Mouse (Mus musculus) G1E-ER4 (cell line): Measurements from ENCODE around the gene Crygb. TPM values are rescaled to one million over a fixed set of nuclear protein-coding genes. Genes with fewer than 3 reads are reported as not detected.
"Not testable (repeated sequence)": the region's sequence is repeated elsewhere in the genome, so short reads cannot be mapped to it uniquely, and the experiment has no call there.

Experiments used
- GATA1 ChIP-seq: IDR thresholded peaks from one replicate; pipeline ENCODE4 v1.8.0; 2012; ENCODE audit warnings: low read length, inconsistent platforms
- polyA plus RNA-seq: library from polyadenylated mRNA; stranded (reverse); fragments of >175 nt; gene quantifications from 2 replicates; pipeline ENCODE4 v1.2.3, GENCODE M21; 2012

Crygb gene
- polyA plus RNA-seq, 1 experiment: not detected

DNA sequence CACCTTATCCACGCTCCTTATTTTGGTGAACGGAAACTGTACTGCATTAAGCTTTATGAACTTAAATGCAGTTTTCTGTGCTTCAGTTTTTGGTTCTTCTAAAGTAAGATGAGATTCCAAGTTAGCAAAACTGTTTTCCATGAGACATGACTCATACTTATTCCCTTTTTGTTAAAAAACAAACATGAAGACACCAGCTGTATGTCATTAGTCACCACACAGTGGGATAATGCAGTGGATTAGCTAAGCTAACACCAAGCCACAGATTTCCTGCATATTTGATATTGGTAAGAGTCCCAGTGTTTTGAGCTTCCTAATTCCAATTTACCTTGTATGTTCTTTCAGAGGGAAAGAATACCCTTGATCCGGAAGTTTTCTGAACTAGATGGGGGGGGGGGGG lies 9.5 kb upstream of the Crygb start:
- TF ChIP-seq GATA1: no peak

DNA sequence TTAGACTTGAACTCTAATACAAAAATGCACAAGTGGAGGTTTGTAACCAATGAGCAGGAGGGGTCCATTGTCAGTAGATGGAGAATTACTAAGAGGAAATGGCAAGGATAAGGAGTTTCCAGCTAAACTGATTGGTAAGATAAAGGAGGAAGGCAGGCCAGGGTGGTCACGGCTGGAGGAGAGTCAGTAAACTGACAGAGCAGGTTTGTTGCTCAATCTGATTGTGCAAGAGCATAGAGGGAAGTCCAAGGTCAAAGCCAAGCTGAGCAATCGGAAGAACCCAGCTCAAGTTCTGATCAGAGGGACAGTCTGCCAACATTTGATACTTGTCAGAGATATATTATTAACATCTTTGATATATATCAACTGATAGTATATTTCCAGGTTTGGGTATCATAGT lies 8.3 kb upstream of the Crygb start:
- no peak for TF ChIP-seq GATA1

DNA sequence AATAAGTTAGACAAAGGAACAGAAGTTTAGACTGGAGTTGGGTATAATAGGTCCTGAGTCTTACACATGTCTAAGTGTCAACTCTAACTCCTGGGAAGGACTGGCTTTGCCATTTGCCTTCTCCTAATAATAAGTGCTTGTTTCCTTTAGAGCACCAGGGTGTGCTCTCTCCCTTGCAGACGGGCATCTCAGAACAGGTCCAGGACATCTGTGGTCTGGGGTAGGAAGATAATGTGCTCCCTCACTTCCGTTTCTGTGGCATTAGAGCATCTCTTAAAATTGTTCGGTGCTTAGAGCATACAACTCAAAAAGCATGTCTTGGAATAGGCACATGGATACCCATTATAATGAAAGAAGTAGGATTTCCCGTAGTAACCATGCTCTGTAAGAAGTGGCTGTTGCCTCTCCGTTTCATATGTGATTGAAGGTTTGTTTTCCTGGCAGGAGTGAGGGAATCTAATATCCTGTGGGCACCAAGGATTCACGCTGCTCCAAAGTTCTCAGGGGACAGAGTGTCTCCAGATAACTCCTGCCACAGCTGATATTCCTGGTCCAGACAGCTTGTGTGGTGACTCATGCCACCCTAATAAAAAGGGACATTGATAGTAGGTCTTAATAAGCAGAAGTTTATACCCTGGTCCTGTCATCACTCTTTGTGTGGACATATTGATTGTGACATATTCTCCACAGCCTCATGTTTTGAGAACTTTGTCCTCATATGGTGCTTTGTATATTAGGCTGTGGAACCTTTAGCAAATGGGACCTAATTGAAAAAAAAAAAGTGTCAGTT lies 6.7 kb upstream of the Crygb start:
- TF ChIP-seq GATA1: no peak

DNA sequence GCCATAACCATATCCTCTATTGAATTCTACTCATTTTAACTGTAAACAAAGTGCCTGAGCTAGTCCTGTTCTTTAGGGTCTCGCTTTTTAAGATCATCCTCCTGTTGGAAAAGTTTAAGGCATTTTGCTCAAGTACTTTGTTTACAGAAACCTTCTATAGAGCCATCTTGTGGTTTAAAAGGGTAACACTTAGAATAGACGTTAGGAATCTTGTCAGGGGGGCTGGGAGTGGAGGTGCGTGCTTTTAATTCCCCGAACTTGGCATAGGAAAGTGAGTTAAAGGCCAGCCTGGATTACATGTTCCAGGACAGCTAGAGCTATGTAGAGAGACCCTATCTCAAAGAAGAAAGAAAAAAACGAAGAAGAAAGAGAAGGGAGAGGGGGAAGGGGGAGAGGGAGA lies 6.5 kb downstream of the Crygb start:
- TF ChIP-seq GATA1: no peak

DNA sequence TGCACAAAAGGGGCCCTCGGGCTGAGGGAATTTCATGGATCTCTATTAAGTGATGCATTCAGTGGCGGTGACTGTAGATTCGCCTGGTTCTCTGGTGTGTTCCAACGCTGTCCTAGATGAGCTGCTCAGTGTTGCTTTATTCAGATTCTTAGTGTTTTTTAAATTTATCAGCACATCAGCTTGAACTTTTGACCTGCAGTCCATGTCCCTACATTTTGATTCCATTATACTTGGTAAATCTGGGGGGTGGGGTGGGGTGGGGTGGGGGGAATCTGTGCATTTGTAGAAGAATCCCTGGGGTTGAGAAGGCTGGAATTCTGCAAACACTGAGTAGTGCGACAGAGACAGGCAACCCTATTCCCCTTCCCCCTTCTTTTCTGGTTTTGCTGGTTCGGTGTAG lies 8.5 kb downstream of the Crygb start, which contains the start of gene Crygc:
Gene Crygc (minus strand): TSS at position 101 of the 400 bp plus-strand sequence.
- TF ChIP-seq GATA1: no peak

DNA sequence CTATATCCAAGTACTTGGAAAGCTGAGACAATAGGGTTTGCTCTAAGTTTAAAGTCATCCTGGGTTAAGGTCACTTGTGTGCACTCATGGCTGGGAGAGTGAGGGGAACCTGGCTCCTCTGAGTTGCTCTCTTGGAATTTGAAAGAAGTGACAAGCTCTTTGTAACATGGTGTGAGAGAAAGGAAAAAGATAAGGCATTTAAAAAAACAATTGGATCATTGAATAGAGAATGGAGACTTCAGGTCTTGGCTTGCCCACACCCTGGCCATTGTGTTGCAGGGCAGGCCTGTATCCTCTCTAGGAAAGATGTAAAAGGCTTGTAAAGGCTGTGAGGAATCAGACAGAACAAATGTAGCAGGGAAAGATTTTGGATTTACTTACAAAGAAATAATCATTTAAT lies 14.2 kb downstream of the Crygb start:
- no peak for TF ChIP-seq GATA1

DNA sequence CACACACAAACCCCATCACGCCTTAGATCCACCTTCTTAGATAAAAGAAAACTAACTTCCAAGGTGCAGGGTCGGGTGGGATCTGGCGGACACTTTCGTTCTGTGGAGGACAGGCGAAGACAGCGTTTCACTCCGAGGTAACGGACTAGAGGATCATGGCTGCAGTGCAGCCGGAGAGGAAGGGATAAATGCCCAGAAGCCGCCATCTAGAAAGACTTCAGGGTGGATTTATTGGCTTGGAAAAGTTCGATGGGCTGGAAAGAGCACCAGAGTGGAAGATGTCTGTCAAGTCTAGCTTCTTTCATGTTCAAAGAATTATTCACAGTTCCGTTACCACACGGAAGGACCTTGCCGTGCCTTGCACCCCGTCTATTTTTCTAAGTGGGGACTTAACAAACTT lies 17.9 kb downstream of the Crygb start:
- TF ChIP-seq GATA1: no peak

DNA sequence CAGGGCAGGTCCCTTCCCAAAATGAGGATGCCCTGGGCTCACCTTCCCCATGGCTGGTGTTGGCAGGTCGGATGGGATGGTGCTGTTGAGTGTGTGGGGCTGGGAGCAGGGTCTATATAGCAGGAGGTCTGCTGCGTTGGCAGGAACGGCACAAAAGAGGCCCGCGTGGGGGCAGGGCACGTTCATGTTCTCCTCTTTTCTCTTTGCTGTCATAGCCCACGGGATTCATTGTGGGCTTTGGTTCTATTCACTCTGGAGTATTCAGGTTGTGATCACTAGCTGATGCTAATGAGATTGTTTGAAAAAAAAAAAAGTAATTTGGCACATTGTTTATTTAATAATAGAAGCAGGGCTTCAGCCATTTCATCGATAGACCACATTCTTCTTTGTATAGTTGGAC lies 18.7 kb downstream of the Crygb start, which contains the start of gene Crygd:
Gene Crygd (minus strand): TSS at position 101 of the 400 bp plus-strand sequence.
- TF ChIP-seq GATA1: no peak

DNA sequence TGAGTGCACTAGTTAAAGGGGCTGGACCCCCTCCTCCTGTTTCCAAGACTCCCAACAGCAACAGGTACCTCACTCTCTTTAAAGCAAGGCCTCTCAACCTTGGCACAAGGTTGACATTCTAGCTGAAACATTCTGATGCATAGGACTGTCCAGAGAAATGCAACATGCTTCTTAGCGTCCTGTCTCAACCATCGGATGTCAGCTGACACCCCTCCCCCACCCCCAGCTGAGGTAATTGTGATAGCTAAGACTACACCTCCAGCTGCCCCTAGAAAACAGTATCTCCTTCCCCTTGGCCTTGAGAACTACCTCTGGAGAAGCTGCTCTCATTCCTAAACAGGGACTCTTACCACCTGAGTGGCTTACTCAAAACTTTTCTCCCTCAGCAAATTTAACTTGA lies 29.9 kb downstream of the Crygb start:
- no peak for TF ChIP-seq GATA1

DNA sequence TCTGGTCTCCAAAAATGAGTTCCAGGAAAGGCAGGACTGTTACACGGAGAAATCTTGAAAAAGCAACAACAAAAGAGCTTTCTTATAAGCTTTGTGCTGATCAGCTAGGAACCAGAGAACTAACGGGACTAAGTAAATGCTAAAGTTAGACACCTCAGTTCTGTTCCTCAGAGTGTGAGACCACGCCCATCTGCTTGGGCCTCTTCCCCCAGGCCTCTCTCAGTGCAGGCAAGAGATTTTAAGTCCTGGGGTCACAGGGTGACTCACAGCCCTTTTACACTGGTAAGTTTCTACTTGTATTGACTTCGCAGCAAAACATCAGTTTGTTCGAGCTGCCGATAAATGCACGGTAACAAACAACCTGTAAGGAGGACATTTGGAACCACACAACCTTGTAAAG lies 30.4 kb downstream of the Crygb start:
- TF ChIP-seq GATA1: no peak

DNA sequence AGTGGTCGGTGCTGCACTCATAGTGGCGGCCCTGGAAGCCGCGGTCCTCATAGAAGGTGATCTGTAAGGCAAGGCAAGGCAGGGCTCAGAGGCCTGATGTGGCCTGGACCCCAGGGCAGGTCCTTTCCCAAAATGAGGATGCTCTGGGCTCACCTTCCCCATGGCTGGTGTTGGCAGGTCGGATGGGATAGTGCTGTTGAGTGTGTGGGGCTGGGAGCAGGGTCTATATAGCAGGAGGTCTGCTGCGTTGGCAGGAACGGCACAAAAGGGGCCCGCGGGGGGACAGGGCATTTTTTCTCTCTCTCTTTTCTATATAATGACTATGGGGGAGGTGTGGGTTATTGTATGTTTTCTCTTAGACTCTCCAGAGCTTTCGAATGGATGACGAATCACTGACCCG lies 31.1 kb downstream of the Crygb start, which contains the start of gene Cryge:
Gene Cryge (minus strand): TSS at position 198 of the 400 bp plus-strand sequence.
- not testable (repeated sequence) for TF ChIP-seq GATA1

DNA sequence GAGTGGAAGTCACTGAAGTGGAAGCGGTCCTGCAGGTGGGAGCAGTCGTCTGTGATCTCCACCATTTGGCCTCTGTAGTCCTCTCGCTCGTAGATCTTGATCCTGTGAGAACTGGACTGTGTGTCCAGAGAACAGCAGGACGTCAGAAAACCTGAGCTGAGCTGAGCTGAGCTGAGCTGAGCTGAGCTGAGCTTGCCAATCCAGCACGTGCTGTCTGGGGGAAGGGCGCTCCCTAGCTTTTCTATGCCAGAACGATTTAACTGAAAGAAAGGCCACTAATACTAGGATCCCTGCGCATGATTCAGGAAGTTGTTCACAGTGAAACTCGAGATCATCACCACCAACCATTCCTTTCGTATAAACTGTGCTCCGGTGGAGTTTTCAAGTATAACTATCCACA lies 33.3 kb downstream of the Crygb start:
- TF ChIP-seq GATA1: no peak

DNA sequence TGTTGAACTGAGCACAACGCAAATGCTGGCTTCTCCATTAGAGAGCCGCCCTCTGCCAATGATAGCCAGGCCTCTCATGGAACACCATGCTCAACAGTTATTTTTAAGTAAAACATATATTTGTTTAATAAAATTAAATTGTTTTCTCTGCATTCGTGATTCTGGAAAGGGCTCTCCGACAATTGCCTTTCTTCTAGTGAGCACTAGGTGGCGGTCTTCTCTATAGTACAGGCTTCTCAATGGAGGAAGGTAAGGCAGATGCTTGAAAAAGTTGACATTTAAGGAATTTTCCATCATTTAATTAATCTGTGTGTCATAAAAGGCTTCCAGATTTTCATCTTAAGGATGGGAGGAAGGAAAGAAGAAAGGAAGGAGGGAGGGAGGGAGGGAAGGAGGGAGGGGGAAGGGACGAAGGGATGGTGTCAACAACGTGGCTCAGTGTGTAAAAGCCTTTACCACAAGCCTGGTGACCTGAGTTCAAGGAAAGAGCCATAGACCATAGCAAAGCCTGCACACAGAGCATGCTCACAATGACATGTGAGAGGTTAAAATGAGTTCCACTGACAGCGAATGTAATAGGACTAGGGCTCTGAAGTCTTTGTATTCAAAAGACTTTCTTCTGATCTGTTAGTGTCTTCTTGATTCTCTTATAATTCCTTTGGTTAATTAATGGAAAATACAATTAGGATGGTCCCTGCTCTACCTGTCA lies 35.5 kb downstream of the Crygb start:
- TF ChIP-seq GATA1: no peak

DNA sequence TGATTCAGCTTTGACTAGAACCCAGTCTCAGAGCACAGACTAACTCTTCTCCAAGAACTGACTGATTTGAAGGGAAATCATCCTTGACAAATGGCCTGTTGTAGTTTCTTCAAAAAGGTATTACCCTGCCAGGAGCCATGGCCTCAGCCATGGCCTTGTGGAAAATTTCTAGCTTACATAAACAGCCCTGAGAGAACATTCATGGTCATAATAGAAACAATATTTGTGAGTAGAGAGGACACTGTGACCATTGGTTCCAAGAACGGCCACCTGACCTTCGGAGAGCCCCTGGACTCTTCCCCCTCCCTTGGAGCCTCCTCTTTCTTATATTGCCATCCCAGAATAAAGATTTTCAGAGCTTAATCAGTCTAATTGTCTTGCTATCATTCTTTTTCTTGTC lies 38.7 kb downstream of the Crygb start:
- TF ChIP-seq GATA1: no peak

DNA sequence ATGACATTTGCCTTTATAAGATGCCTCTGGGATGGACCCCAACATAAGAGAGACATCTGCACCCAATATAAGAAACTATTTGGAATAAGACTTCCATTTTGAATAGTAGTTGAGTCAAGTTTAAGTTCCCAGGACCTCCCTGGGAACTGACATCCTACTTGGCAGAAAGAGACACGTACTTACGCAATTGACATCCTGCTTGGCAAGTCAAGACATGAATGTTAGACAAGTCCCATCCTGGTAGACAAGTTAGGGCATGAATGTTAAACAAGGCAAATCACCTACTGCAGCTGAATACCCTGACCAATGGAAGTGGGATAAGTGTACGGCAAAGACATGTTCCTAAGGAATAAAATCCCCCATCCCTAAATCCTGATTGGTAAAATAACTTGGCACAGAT lies 40.3 kb downstream of the Crygb start:
- no peak for TF ChIP-seq GATA1

DNA sequence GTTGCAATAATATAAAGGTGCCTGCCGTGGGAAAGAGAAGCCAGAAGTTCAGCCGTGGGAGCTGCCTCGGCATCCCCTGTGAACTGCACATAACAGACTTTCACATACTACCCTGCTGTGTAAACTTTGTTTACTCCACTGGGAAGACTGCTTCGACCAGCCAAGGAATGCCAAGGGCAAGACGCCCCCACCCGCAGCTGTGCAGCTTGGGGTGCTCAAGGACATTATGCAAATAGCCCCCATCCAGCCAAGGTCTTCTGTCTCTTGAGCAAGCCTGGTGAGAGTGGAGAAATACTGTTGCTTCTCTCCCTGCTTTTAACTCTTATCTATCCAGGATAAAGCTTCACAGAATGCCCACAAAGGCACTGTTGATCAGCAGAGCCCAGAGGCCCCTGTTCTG lies 41.3 kb downstream of the Crygb start:
- TF ChIP-seq GATA1: no peak

DNA sequence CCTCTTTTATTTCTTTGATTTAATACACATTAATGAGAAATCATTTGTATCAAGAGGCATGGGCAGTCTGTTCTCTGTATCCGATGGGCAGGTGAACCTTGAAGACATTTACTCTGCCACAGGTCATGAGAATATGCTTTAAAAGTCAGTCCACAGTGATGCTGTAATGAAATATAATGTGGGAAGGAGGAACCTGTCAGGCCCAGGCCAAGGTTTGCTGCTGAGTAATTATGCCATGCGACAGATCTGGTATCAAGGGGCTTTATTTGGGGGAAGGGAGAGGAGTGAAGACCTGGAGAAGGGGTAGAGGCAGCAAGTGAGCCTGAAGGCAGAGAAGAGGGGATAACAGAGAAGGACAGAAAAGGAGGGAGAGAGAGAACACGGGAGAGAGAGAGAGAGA lies 42.4 kb downstream of the Crygb start:
- no peak for TF ChIP-seq GATA1

DNA sequence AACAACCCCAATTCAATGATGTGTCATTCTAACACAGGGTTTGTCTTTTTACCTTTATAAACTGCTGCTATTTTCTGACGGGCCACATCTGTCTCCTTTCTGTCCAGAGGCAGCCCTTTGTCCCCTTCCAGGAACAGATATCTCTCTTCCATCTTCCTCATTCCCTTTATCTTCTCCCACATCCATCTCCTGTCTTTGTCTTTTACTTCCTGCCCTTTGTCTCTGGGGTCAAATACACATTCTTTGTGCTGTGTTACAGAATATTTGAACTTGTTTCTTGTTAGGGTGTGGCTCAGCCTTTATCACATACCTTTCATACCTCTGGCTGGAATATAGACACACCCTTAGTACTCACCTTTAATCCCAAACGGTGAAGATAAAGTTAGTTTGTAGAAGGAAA lies 44.5 kb downstream of the Crygb start:
- no peak for TF ChIP-seq GATA1
